Mouse (Mus musculus): ENCODE measurements around the gene Arid1b.

- TF ChIP-seq MYOG (IDR thresholded peaks at IDR 0.05; ENCODE audit: control insufficient read depth, extremely low read depth, insufficient read length) (no peak), CEBPB (IDR thresholded peaks at IDR 0.05; ENCODE audit: low read depth) (no peak)
Observed at GRCm38 (mm10) chr17:5228616-5229250, 234.6 kb downstream of the Arid1b start.
